Mouse (Mus musculus) gastrocnemius, postnatal 10 days (tissue): ENCODE measurements at regions not wholly inside any gene's neighbourhood (a gene's known extent, or its start where the extent isn't known, plus 50 kb on each side); places are given as distances from the start of the nearest gene placed in this dataset.
A peak's percentile ranks its signal among the peaks of the same experiment; 100 is the strongest.

ENCODE experiments used
- DNase-seq: peaks from one replicate; pipeline ENCODE4 v3.0.0; 2021; ENCODE audit warnings: mixed read lengths

DNA sequence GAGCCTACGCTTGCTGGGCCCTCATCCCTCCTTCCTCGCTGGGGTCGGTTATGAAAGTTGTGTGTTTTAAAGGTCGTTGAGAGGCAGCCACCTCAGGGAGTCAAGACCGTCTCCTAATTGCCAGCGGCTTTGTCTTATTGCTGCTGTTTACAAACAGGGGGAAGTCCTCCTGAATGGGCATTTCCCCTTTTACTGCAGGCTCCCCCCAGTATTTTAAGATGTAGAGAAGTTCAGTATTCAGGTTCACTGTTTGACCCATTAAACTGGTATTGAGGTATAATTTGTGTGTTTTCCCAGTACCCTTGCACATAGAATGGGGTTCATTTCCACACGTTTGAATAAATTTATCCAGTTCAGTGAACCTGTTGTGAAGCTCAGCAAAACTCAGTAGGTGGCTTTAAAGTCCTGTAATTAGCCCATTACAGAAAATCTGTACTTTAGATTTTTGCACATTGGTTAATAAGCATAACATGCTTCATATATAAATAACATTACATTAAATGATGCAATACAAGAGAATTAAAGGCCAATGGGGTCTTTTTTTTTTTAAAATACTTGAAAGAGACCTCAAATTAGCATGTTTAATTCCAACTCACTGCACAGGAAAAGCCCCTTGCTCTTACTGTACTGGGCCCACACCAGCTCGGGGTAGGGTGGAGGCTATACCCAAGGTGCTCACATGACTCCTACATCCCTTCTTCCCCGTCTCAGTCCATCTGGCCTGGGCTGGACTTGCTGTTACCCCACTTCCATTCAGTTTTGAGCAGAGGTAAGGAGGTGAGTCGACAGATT, 63.7 kb downstream of the Nkx2-1 start:
- no peak for DNase-seq

DNA sequence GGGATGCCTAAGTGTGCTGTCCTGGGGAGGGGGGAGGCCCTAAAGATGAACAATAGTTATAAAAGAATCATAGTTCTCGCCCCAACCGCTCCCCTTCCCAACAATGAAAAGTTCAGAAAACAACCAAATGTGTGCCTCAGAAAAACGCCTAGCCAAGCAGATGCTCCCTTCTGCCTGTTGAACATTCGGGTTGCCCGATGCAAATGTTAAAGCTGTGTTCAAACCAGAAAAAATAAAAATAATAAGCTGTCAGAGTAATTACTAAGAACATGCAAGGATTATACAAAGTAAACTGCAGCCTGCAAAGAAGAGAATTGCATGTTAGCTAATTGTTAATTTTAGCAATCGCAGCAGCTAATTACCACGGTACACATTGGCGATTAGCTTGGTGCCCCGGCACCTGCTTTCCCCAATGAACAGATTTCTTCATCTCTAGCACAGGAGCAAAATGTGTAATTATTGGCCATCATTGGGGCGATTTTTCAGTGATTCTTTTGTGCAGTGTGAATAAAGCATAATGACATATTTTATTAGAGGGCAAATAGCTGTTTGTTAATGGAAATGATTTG, 65.7 kb downstream of the Nkx2-1 start:
- no peak for DNase-seq

DNA sequence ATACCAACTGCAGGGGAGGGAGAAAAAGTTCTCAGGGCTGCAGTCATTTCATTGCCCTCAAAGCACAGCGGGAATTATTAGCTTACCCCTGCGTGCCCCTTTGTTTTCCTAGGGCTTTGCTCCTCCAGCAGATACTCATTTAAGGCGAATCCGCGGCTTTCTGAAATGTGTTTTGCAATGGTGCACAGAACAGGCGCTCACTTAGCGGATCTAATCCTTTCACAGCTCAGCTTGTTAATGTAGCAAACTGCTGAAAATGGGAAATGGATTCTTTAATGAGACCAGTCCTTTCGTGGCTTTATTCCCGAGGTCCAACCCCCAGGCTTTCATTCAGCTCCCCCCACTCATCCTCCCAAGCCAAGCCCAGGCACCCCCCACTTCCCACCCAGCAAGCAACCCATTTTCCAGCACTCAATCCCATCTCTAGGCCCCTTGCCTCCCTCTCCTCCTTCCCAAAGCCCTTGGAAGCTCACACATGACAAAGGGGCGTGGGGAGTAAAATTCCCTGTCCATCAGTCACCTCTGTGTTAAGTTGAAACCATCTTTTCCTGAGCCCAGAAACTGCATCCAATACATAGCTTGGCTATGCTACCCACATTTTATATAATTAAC, 77.1 kb downstream of the Nkx2-1 start:
- no peak for DNase-seq

DNA sequence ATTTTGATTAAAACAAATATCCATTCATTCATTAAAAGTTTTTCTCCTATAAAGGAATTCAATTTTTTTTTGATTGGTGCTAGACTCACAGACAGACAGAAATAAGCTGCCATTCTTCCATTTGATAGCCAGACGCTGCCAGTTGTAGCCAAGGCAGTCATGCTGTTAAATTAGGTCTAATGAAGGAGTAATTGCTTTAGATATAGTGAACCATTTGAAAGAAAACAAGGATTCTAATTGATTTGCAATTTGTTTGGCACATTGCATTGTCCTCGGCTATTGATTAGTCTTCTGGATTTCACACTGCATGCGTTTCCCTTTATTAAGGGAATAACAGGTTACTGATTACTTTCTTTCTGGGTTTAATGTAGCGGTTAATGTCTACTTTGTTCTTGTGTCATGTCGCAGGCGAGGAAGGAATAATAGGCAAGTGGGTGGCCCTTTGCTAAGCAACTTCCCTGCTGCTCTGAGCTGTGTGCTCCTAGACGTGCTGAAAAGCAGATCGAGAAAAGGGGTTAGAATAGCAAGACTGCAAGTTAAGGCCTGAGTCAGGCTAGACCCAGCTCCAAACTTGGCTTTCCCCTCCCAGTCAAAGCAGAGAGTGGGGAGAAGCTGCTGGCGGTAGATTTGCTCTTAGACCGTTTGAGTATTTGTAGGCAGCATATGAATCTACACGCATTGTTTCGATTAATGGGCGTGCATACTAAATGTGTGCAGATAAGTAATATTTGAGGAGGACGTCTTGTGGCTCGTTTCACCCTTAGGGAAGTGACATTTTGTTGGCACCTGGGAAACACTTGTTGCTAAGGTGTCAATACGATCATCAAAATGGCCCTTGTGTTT, 77.8 kb downstream of the Nkx2-1 start:
- DNase-seq, result no peak

DNA sequence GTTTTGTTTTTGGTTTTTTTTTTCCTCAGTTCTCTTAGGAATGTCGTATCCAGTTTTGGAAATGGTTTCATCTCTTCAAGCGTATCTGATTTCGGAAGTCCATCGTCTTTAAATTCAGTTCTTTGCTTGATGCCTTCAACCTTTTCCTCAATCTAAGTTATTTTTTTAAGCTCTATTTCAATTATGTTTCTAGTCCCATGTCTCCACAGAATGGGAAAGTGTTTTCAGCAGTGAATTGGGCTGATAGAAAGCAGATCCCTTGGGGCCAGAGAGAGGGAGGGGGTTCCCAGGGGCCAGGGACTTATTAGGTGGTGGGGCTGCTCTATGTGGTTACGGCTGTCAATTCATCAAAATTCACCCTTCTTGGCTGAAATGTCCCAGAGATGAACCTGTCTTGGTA, 78.8 kb downstream of the Nkx2-1 start:
- no peak for DNase-seq

DNA sequence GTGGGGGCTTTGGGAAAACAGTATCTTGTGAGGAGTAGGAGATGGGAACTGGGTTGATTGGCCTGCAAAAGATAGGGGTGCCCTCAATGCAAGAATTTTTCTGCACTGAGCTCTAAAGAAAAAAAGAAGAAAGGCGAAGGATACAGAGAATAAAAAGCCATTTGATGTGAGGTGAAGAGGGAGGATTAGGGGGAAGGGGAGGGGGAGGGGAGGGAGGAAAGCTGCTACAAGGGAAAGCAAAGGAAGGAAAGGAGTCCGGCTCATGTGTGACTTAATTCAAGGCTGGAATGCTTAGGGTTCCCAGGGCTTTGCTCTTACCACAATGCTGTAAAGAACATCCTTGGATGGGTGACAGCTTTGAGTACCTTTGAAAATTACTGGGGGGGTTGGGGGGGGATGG, 79.4 kb downstream of the Nkx2-1 start:
- DNase-seq, result no peak

DNA sequence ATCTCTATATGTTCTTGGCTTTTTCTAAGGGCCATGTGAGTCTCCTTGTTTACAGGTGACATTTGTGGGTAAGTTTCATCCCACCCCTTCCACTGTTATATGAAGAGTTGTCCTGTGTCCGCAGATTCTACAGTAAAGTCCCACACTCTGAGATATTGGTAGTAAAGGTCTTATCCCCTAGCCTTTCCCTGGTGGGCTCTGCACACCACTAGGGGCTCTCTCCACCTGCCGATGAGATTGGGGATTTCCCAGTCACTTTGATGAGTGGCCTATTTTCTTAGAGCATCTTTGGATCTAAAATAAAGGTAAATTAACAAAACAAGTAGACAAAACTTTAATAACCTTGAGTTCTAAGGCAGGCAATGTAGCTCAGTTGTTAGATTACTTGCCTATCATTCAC, 86.4 kb downstream of the Nkx2-1 start:
- DNase-seq, result no peak

DNA sequence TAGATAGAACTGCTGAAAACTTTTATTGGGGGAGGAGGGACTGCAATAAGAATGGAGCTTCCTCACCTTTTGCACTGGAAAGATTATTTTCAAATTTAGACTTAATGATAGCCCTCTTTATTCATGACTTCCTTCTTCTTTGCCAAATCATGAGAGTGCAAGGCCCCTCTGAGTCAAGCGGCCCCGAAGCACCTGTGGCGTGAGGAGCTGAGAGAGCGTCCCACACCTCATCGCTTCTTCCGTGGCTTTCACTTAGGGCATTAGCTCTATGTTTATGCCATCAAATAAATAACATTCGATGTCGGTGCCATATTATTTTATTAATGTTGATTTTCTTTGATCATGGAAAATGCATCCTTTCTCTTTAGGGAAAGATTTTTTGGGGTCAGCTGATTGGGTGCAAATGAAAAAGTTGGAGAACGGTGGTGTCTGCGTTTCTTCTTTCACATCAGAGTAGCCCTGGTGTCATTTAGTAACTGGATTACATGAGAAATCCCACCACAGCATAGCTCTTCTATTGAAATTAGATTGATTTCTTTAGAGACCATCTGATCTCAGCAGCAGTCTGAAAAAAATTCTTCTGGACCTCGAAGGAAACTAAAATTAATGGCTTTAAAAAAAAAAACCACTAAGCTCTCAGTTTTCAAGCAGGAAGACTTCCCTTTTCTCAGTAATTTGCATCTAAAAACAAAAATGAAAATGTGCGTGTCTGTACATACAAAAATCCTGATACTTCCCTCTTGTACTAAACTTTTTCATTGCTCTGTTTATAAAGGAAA, 87.7 kb downstream of the Nkx2-1 start:
- DNase-seq, result no peak

DNA sequence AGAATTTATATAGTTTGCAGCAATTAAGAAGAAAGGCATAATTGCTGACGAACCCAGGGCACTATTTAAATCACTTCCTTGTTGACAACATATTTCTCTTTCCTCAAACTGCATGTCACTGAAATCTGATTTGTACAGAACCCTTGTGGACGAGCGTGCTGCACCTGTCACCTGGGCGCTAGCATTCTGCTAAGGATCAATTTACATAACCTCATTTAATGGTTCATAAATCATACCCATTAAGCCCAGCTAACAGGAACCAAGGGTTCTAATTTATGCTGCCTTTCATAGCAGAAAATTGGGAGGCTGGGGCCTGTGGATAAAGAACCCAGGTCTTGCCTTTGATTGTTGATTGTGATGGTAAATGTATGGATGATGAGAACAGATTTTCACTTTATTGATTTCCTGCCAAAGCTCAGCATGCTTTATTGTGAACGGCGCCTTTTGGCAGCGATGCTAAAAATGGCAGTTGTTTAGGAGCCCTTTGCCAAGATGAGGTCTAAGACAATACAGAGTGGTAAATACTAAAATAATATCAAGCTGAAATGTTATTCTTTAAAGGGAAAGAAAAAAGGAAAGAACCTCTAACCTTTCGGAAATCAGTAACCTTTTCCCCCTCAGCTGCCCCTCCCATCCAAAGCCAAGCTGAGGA, 95.4 kb downstream of the Nkx2-1 start:
- no peak for DNase-seq

DNA sequence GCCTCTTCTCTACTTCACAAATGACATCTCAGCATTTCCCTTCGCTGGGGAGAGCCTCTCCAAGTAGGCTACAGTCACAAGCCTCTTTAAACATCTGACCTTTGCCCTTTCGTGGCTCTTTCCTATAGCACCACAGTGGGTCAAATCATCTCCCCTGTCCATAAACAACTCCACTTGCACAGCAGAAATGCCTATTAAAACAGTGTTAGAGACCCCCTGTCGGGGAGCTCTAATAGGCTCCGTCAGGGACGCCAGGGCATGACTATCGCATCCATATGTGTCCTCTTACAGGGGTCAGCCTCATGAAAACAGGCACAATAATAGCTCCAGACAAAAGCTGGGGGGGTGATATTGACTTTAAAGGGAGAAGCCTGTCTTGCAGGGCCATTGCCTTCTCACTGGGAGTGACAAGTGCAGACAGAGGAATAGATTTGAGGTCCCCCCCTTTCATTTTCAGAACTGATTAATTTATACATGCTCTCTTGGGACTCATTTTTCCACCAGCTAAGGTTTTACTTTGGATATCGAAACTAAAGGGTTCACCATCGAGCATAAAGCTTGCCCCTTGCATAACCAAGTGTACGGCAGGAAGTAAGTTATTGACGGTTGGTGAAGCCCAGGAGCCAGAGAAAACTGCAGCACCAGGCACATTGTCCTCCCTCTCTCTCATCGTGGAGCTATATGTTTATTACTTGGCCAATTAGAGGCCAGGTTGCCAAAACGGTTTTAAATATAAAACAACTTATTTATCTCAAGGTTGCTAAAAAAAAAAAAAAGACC, 94.6 kb upstream of the Mbip start:
- no peak for DNase-seq

DNA sequence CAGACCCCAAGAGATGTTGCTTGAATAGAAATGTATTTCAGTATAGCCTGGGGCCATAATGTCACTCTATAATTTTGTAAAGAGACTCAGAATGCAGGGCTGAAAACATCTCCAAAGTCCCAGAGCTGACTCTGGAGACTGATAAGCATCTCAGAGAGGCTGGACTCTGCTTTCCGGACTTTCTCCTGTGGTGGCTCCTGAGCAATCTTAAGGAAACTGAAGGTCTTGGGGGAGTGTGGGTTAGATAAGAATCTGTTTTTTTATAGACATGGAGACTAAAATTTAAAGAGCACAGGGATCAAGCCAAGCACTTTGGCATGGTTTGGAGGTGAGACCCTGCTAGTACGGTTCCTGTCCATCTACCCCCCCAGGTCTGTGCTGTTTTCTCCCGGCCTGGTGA, 92.7 kb upstream of the Mbip start:
- no peak for DNase-seq

DNA sequence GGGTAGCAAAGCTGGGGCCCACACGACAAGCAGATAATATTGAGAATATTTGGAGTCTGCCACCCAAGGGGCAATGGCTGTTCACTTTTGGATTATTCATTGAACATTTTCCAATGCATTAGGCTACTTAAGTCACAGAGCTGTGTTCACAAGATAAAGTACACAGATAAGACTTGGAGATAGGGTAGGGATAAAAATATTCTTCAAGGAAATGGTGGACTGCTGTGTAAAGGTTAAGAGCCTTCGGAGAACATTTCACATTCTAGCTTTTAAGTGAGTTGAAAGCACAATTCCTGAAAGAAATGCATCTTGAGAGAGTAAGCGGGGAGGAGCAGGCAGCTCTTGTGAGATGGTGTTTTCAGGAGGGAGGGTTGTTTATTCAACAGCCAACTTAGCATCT, 92.3 kb upstream of the Mbip start:
- no peak for DNase-seq

DNA sequence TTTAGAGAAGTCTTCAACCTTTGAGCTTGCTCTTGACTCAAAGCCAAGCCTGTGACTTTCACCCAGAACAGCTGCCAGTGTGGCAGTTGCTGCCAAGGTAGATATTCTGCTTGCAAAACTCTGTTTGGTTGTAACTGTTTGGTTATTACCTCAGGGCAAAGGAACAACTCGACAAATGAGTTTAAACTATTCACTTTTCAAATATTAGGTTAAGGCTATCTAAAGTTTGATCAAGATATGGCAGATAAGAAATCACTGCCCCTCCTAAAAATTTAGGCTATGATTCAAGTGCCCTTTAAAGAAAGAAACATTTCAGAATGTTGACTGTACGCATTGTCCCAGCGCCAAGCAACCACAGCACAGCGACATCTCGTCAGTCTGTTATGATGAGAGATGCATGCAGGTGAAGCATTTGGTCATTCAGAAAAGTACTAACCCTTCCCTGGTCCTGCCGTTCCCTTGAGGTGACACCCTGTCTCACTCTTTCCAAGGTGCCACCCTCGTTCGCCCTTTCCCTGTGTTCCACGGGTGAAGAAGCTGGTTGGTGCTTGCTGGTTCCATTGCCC, 81.1 kb upstream of the Mbip start:
- DNase-seq, result no peak

DNA sequence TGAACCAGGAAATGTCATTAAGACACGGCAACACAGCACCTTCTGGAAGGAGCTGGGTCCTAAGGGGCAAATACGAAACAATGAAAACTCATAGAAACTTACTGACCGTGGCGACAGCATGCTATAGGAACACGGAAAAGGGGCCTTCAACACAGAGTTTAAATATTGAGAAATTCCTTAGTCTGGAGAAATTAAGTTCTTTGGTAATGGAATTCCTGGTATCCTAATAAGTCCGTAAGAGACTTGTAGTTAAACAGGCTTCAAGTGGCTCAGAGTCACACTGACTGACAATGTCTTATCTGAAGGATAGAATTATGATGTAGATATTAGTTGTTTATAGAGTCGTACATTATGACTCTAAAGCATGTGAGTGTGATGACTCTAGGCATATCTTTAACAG, 70.4 kb upstream of the Mbip start:
- no peak for DNase-seq

DNA sequence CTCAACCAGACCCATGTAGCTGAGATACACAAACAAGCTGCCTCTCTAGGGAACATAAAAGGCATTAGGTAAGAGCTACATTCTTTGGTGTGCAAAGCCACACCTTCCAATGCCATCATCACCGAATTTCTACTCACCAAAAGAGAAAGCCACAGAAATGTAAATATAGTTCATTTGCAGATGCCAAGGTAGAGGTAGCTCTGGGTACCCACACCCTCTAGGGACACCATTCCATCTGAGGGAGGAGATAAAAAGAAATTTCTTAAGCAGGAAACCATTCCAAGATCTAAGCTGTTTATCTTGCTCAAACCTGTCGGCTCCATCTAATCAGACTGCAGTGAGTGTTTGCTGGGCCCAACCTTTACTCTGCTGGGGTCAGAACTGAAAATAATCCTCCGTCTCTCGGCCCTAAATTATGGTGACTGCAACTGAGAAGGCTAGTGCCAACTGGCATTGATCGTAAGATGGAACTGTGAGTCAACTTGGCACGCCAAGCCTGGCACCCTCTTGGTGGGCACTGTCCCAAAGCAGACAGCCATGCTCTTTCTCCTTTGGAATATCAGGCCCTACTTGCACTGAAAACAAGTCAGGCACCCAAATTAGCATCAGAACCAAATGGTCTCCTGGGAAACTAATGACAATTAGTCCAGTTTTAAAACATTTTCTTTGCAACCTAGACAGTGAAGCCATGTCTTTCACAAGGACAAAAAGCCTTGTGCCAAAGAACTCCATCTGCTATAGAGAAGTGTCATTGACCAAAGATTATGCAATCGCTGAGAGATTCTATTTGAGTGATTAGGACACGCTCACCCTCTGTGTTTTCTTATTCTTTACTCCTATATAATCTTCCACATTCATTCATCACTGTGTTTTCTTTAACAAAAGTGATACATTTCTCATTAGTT, 69.4 kb upstream of the Mbip start:
- peak; percentile 62 for DNase-seq

DNA sequence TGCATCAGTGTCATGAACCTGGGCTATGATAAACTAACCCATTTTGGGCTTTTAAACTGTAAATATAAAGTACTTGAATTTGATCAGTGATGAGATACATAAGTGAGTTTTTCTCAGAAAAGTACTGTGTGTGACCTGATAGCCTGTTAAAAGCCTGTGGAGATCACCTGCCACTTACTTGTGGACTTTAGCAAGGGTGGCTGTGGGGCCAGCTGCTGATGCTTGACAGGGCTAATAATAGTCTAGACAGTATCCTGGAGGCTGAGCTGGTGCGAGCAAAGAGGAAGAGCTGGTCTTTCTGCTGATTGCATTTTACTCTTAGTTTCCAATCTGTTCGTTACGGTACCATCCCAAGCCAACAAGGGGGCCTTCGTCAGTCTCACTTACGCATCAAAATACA, 60.0 kb upstream of the Mbip start:
- no peak for DNase-seq

DNA sequence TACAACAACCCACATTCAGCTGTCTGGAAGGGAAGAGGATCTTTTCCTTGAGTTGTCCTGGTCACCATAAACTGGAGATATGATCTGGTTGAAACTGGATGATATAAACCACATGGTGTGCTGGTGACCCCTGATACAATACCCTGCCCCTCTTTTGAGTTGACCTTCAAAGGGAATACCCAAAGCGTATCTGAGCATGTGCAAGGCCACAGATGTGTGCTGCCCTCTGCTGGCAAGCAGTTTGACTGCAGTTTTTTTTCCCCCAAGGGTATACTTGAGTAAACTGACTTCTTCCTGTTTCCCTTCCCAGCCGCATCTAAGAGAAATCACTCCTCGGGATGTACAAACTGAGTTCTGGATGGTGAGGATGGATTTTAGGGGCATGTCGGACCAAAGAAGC, 59.1 kb upstream of the Mbip start:
- DNase-seq, result peak; percentile 29

DNA sequence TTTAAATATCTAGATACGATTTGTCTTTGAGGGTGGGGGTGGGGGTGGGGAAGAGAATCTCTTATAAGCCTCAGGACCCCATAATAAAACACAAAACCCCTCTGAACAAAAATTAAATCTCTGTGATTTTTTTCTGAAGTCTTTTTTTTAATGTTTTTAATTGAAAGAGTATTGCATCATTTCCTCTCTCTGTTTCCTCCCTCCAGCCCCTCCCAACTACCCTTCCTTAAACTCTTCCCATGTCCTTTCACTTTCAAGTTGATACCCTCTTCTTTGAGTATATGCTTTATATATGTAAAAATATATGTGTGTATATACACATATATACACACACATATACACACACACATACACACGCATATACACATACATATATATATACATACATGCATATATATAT, 58.6 kb upstream of the Mbip start:
- no peak for DNase-seq

DNA sequence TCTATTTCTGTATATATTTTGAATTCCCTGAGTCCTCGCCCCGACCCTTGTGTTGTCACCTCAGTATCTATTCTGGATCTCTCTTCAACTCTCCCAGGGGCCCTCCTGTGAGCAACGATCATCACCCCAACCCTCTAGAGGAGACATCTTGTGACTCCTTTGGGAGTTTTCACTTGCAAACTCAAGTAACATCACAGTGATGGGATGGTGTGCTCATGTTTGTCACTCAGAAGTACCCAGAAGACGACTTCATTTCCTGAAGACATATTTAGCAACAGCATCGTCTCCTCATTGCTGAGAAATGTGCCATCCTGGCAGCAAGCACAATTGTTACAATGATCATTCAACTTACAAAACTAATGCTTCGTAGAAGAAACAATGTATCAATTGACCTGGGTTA, 57.9 kb upstream of the Mbip start:
- no peak for DNase-seq
